Mouse (Mus musculus) spleen, postnatal 36 days (tissue): ENCODE measurements at regions not wholly inside any gene's neighbourhood (a gene's known extent, or its start where the extent isn't known, plus 50 kb on each side); places are given as distances from the start of the nearest gene placed in this dataset.
A peak's percentile ranks its signal among the peaks of the same experiment; 100 is the strongest.

Experiments used
- DNase-seq, 2 experiments: peaks; one replicate each; pipeline ENCODE4 v3.0.0; 2022; ENCODE audit warnings: low spot score in 2 of 2, mixed read lengths in 1 of 2

GRCm38 (mm10) chr4:54704696-54705095 is 240.2 kb upstream of the Zfp462 start:
- no peak for DNase-seq

- DNase-seq = no peak
These were observed 235.1 kb upstream of the Zfp462 start for GRCm38 (mm10) chr4:54709751-54710150.

GRCm38 (mm10) chr4:54712929-54713328 is 231.9 kb upstream of the Zfp462 start:
- no peak for DNase-seq

- peak in 1 of 2 experiments; percentile 9 for DNase-seq
These were observed 230.1 kb upstream of the Zfp462 start for GRCm38 (mm10) chr4:54714612-54715342.

GRCm38 (mm10) chr4:54718083-54718482 is 226.8 kb upstream of the Zfp462 start:
- DNase-seq = no peak

GRCm38 (mm10) chr4:54739001-54739400 is 205.8 kb upstream of the Zfp462 start:
- DNase-seq = no peak

GRCm38 (mm10) chr4:54751458-54751857 is 193.4 kb upstream of the Zfp462 start:
- no peak for DNase-seq

- DNase-seq = no peak
These were observed 188.4 kb upstream of the Zfp462 start for GRCm38 (mm10) chr4:54756441-54756840.

- DNase-seq = no peak
These were observed 186.9 kb upstream of the Zfp462 start for GRCm38 (mm10) chr4:54757715-54758500.

- no peak for DNase-seq
These were observed 186.4 kb upstream of the Zfp462 start for GRCm38 (mm10) chr4:54758501-54758829.

- no peak for DNase-seq
These were observed 183.6 kb upstream of the Zfp462 start for GRCm38 (mm10) chr4:54761257-54761656.

GRCm38 (mm10) chr4:54765045-54765444 is 179.8 kb upstream of the Zfp462 start:
- no peak for DNase-seq

GRCm38 (mm10) chr4:54767506-54768200 is 177.2 kb upstream of the Zfp462 start:
- no peak for DNase-seq

GRCm38 (mm10) chr4:54768836-54769235 is 176.0 kb upstream of the Zfp462 start:
- DNase-seq = no peak

GRCm38 (mm10) chr4:54774066-54774465 is 170.8 kb upstream of the Zfp462 start:
- DNase-seq = no peak

GRCm38 (mm10) chr4:54774717-54775116 is 170.1 kb upstream of the Zfp462 start:
- no peak for DNase-seq

GRCm38 (mm10) chr4:54780511-54780910 is 164.3 kb upstream of the Zfp462 start:
- DNase-seq = no peak

GRCm38 (mm10) chr4:54791217-54791742 is 153.6 kb upstream of the Zfp462 start:
- DNase-seq = no peak

- DNase-seq = no peak
These were observed 151.0 kb upstream of the Zfp462 start for GRCm38 (mm10) chr4:54793857-54794256.

- no peak for DNase-seq
These were observed 149.6 kb upstream of the Zfp462 start for GRCm38 (mm10) chr4:54795246-54795645.

- DNase-seq = no peak
These were observed 146.3 kb upstream of the Zfp462 start for GRCm38 (mm10) chr4:54798523-54798922.

GRCm38 (mm10) chr4:54811163-54811562 is 133.7 kb upstream of the Zfp462 start:
- DNase-seq = no peak
